Mouse (Mus musculus) kidney, embryonic 15.5 days (tissue): Measurements from ENCODE around the gene Apbb1ip. TPM values are rescaled to one million over a fixed set of nuclear protein-coding genes. Genes with fewer than 3 reads are reported as not detected.

Source experiments
- ATAC-seq: fragments of 200-750 bp; cut with Nextera tagmentation; replicated peaks from 2 replicates; pipeline ENCODE4 v1.8.0; 2017; ENCODE audit warnings: moderate TSS enrichment; ENCODE audit not compliant: low FRiP score
- H3K27ac ChIP-seq: fragments of 300-500 bp; sonication (generic); 2 replicates; pipeline ENCODE4 v1.5.1; 2015; ENCODE audit warnings: mild to moderate bottlenecking, inconsistent platforms
- H3K27me3 ChIP-seq: fragments of 300-500 bp; sonication (generic); 2 replicates; pipeline ENCODE4 v1.6.1; 2015; ENCODE audit warnings: inconsistent platforms
- H3K36me3 ChIP-seq: fragments of 300-500 bp; sonication (generic); 2 replicates; pipeline ENCODE4 v1.6.1; 2015; ENCODE audit warnings: inconsistent platforms
- H3K4me1 ChIP-seq: fragments of 300-500 bp; sonication (generic); 2 replicates; pipeline ENCODE4 v1.6.1; 2015; ENCODE audit warnings: inconsistent platforms
- H3K4me2 ChIP-seq: fragments of 300-500 bp; sonication (generic); 2 replicates; pipeline ENCODE4 v1.6.1; 2015; ENCODE audit warnings: moderate library complexity, mild to moderate bottlenecking, inconsistent platforms
- H3K4me3 ChIP-seq: fragments of 300-500 bp; sonication (generic); replicated peaks from 2 replicates; pipeline ENCODE4 v1.5.1; 2015; ENCODE audit warnings: mild to moderate bottlenecking, inconsistent platforms
- H3K9ac ChIP-seq: fragments of 300-500 bp; sonication (generic); 2 replicates; pipeline ENCODE4 v1.6.1; 2015; ENCODE audit warnings: mild to moderate bottlenecking, inconsistent platforms
- H3K9me3 ChIP-seq: fragments of 300-500 bp; sonication (generic); replicated peaks from 2 replicates; pipeline ENCODE4 v1.6.1; 2016; ENCODE audit warnings: inconsistent platforms
- WGBS: fragments of 180-500 bp; shearing (Covaris S2); methylation state at CpG from one replicate; pipeline ENCODE4 v1.1.7; 2015; ENCODE audit warnings: mixed read lengths; 5-methylcytosine and 5-hydroxymethylcytosine counted together
- polyA plus RNA-seq: library from polyadenylated mRNA; unstranded; fragments of >200 nt; fragmentation: Nextera tagmentation; extraction: Ambion mirVana; gene quantifications from 2 replicates; pipeline ENCODE4 v1.2.1, GENCODE M21; 2015

Gene Apbb1ip
- polyA plus RNA-seq, 1 experiment from 2014 or later: 2.5 TPM

DNA sequence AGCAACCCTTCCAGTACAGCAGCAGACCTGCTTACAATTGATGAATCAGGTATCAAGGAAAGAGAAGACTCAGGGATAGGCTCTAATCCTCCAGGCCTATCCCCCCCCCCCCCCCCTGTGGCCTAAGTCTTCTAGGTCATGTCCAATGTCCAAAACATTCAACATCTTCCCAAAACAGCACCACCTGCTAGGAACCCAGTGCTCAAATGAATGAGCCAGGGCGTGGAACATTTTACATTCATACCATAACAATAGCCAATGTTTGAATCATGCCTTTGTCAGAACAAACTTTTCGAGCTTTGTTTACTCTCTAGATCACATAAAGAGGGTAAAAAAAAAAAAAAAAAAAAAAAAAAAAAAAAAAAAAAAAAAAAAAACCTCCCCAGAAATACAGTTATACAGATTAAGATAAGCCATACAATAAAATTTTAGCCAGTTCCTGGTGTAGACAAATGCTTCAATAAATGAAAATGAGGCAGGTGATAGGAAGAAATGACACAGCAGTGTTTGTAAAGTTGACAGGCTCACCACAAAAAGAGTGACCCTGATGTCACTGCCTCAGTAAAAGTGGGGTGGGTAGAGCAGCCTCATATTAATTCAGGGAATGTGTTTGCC, 20.3 kb upstream of the Apbb1ip start:
- H3K9me3 ChIP-seq: no peaks in the 10 kb centered on the region
- H3K27me3 ChIP-seq: no peaks in the 10 kb centered on the region
- H3K9ac ChIP-seq: no peak overlapping the region
- H3K4me2 ChIP-seq: no peak overlapping the region
- no peaks in the 10 kb centered on the region for H3K4me1 ChIP-seq
- H3K27ac ChIP-seq: no peak overlapping the region
- no peak overlapping the region for H3K4me3 ChIP-seq
- 87% methylated on average over 2 of the region's 2 CpGs for WGBS
- no peak for ATAC-seq
- H3K36me3 ChIP-seq: no peaks in the 10 kb centered on the region

DNA sequence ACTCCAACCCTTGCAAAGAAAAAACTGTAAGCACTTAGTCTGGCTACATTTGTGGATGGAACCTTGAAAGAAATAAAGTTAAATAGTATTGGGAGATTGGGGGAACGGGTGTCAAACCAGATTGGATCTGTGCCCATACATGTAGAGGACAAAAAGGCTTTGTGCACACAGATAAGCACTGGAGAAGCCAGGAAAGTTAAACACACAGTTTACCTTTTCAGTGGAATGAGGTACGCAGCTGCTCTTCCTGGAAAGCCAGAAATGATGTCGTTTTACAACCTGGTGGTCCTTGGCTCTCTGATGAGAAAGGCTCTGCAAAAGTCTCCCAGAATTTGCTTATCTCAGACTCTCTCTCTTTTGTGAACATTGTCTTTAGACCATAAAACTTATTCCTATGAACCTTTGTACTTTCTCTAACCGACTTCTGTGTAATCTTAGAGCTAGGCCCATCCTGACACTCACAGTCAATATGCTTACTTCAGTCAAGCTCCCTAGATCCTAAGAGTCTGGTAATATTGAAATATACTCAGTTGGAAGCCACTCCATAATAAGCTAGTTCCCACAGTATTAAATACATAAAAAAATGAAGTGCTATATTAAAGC, 19.6 kb upstream of the Apbb1ip start:
- no peak for ATAC-seq

GRCm38 (mm10) chr2:22755561-22755960, 18.3 kb upstream of the Apbb1ip start:
- ATAC-seq: 0 out of 2 replicates have a peak, but pooled peaks have one; percentile 36

More for the DNA sequence above, 19.6 kb upstream of the Apbb1ip start:
- H3K36me3 ChIP-seq: no peaks in the 10 kb centered on the region
- no peak overlapping the region for H3K27ac ChIP-seq
- no peak overlapping the region for H3K9ac ChIP-seq
- H3K27me3 ChIP-seq: no peaks in the 10 kb centered on the region
- H3K4me2 ChIP-seq: no peak overlapping the region
- no peaks in the 10 kb centered on the region for H3K4me1 ChIP-seq
- H3K9me3 ChIP-seq: no peaks in the 10 kb centered on the region
- WGBS: 78% methylated on average over 4 of the region's 4 CpGs
- no peak overlapping the region for H3K4me3 ChIP-seq

GRCm38 (mm10) chr2:22758310-22758972, 15.5 kb upstream of the Apbb1ip start:
- no peaks in the 10 kb centered on the region for H3K36me3 ChIP-seq
- H3K9ac ChIP-seq: no peak overlapping the region
- H3K4me3 ChIP-seq: no peak overlapping the region
- peak; percentile 85 for ATAC-seq
- H3K9me3 ChIP-seq: no peaks in the 10 kb centered on the region
- no peaks in the 10 kb centered on the region for H3K4me1 ChIP-seq
- no peaks in the 10 kb centered on the region for H3K27me3 ChIP-seq
- WGBS: 41% methylated on average over 6 of the region's 6 CpGs
- no peak overlapping the region for H3K4me2 ChIP-seq
- H3K27ac ChIP-seq: no peak overlapping the region

More at GRCm38 (mm10) chr2:22755561-22755960, 18.3 kb upstream of the Apbb1ip start:
- Histone ChIP-seq H3K4me1 (no peaks in the 10 kb centered on the region), H3K9ac (no peak overlapping the region), H3K9me3 (no peaks in the 10 kb centered on the region), H3K4me2 (no peak overlapping the region), H3K4me3 (no peak overlapping the region), H3K27me3 (no peaks in the 10 kb centered on the region), H3K36me3 (no peaks in the 10 kb centered on the region), H3K27ac (no peak overlapping the region)
- 83% methylated on average over 6 of the region's 6 CpGs for WGBS

GRCm38 (mm10) chr2:22760452-22760851, 13.4 kb upstream of the Apbb1ip start:
- no peaks in the 10 kb centered on the region for H3K4me1 ChIP-seq
- H3K27me3 ChIP-seq: no peaks in the 10 kb centered on the region
- no peak overlapping the region for H3K27ac ChIP-seq
- H3K4me3 ChIP-seq: no peak overlapping the region
- H3K4me2 ChIP-seq: no peak overlapping the region
- no peaks in the 10 kb centered on the region for H3K36me3 ChIP-seq
- WGBS: 39% methylated on average over 2 of the region's 2 CpGs
- no peak overlapping the region for H3K9ac ChIP-seq
- no peaks in the 10 kb centered on the region for H3K9me3 ChIP-seq
- ATAC-seq: no peak

- no peak for ATAC-seq
Measured at GRCm38 (mm10) chr2:22761103-22761521, 12.8 kb upstream of the Apbb1ip start.

GRCm38 (mm10) chr2:22764774-22765387, 9.0 kb upstream of the Apbb1ip start:
- H3K4me2 ChIP-seq: no peak overlapping the region
- WGBS: 66% methylated on average over 5 of the region's 5 CpGs
- H3K27me3 ChIP-seq: no peaks in the 10 kb centered on the region
- no peaks in the 10 kb centered on the region for H3K4me1 ChIP-seq
- no peak overlapping the region for H3K4me3 ChIP-seq
- H3K27ac ChIP-seq: no peak overlapping the region
- no peaks in the 10 kb centered on the region for H3K9me3 ChIP-seq
- no peak for ATAC-seq
- no peaks in the 10 kb centered on the region for H3K36me3 ChIP-seq
- no peak overlapping the region for H3K9ac ChIP-seq

More at GRCm38 (mm10) chr2:22761103-22761521, 12.8 kb upstream of the Apbb1ip start:
- 54% methylated on average over 7 of the region's 7 CpGs for WGBS
- Histone ChIP-seq H3K9ac (no peak overlapping the region), H3K4me3 (no peak overlapping the region), H3K27me3 (no peaks in the 10 kb centered on the region), H3K36me3 (no peaks in the 10 kb centered on the region), H3K4me2 (no peak overlapping the region), H3K9me3 (no peaks in the 10 kb centered on the region), H3K4me1 (no peaks in the 10 kb centered on the region), H3K27ac (no peak overlapping the region)

DNA sequence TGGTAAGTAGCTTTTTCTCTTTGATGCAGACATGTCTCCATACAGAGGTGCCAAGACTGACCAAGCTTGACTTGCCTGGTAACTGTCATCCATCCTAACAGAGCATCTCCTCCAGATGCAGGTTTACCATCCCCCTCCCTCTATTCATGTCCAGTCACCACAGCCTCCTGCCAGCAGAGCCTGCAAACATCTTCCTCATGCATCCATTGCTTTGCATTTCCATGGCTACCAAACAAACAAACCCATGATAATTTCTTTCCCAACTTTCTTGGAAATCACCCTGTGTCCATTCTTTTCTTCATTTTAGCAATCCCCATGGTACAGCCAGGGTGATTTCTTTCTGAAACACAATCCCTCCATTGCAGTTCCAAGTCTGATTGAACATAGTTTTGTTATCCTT, 2.6 kb upstream of the Apbb1ip start:
- no peak overlapping the region for H3K9ac ChIP-seq
- H3K4me1 ChIP-seq: peaks cover 11% of the 10 kb centered on the region
- H3K4me2 ChIP-seq: no peak overlapping the region
- no peaks in the 10 kb centered on the region for H3K9me3 ChIP-seq
- H3K4me3 ChIP-seq: no peak overlapping the region
- ATAC-seq: no peak
- no peaks in the 10 kb centered on the region for H3K36me3 ChIP-seq
- peaks cover 13% of the 10 kb centered on the region for H3K27me3 ChIP-seq
- H3K27ac ChIP-seq: no peak overlapping the region

- peaks cover 11% of the 10 kb centered on the region for H3K4me1 ChIP-seq
- H3K27me3 ChIP-seq: peaks cover 13% of the 10 kb centered on the region
- H3K4me3 ChIP-seq: peak overlapping the region; percentile 45
- no peak overlapping the region for H3K27ac ChIP-seq
- peak; percentile 93 for ATAC-seq
- H3K9ac ChIP-seq: 0 out of 2 replicates have a peak overlapping the region, but pooled peaks have one; percentile 7
- H3K36me3 ChIP-seq: no peaks in the 10 kb centered on the region
- under 1% methylated on average over 27 of the region's 28 CpGs for WGBS
- H3K4me2 ChIP-seq: peak overlapping the region; percentile 88
- H3K9me3 ChIP-seq: no peaks in the 10 kb centered on the region
Measured at GRCm38 (mm10) chr2:22774181-22774751, 372 bp downstream of the Apbb1ip start.

- no peaks in the 10 kb centered on the region for H3K36me3 ChIP-seq
- 57% methylated on average over 8 of the region's 8 CpGs for WGBS
Measured at GRCm38 (mm10) chr2:22775213-22775612, 1.3 kb downstream of the Apbb1ip start.

DNA sequence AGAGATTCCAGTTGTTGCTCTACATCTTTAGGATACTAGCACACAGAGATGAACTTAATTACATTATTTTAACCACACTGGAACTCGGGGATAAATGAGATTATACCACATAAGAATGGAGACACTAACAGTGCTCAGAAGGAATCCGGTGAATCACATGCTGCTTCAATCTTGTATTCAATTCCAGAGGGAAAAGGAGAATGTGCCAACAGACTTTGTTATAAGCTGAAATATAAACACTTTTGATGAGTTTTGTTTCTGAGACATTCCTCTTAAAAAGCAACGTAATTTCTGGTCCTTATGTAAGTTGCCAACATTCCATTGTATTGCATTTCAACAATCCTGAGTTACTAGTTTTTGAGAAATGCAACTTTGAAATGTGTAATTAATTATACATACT, 1.8 kb downstream of the Apbb1ip start:
- Histone ChIP-seq H3K4me1 (peaks cover 11% of the 10 kb centered on the region), H3K36me3 (no peaks in the 10 kb centered on the region), H3K4me2 (no peak overlapping the region), H3K27me3 (peaks cover 13% of the 10 kb centered on the region), H3K9me3 (no peaks in the 10 kb centered on the region), H3K4me3 (no peak overlapping the region), H3K9ac (no peak overlapping the region), H3K27ac (no peak overlapping the region)
- ATAC-seq: no peak
- 71% methylated on average over 3 of the region's 3 CpGs for WGBS

More at GRCm38 (mm10) chr2:22775213-22775612, 1.3 kb downstream of the Apbb1ip start:
- H3K9ac ChIP-seq: no peak overlapping the region
- no peaks in the 10 kb centered on the region for H3K9me3 ChIP-seq
- no peak overlapping the region for H3K4me3 ChIP-seq
- peak overlapping the region; percentile 88; the same call in 1 of the 2 replicates for H3K4me2 ChIP-seq
- peaks cover 11% of the 10 kb centered on the region for H3K4me1 ChIP-seq
- H3K27ac ChIP-seq: no peak overlapping the region
- ATAC-seq: no peak
- peaks cover 13% of the 10 kb centered on the region for H3K27me3 ChIP-seq
